Mouse (Mus musculus): ENCODE measurements around the gene Slc22a17. TPM values are rescaled to one million over a fixed set of nuclear protein-coding genes. Genes with fewer than 3 reads are reported as not detected.

Slc22a17 gene
- polyA plus RNA-seq, 1 experiment from 2014 or later, result 32.4 TPM

DNA sequence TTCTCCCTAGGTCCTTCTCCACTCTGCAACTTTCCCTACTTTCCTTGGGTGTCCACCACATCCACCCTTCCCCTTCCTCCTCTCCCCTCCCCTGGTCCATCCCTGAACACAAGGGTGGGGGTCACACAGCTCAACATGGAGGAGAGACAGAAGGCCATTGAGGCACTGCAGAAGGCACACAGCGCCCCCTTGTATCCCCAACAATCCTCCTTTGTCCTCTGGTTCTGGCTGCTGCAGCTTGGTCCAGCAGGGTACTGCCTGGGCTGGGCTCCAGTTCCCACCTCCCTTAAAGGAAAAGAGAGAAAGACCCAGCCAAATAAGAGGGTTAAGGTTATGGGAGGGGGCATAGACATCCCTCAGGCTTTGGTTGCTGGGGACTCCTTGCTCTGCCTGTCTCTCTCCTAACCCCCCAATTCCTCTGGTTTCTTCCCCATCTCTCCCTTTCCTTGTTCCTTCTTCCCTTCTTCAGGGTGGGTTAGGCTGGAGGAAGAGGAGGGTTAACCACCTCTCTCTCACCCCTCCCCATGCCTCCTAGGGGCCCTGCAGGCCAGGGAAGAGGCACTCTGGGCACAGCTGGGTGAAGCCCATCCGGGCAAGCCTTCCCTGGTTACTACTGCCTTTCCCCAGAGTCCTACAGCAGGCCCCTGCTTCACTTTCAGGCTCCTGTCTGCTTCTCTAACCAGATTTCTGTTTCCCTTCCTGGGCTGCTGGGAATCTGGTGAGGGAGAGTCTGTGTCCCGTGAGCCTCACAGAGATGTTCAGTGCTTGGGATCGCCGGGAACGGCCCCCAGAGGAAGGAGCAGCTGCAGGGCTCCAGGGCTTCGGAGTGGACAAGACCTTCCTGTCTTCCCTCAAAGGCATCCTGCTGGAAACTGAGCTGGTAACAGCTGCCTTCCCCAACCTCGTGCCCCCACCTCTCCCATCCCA is 23.2 kb upstream of the Slc22a17 start, which contains the start of gene Cmtm5:
Gene Cmtm5 (plus strand): TSS at position 358 of the 927 bp plus-strand sequence.
- 37% methylated on average over 8 of the region's 8 CpGs for WGBS
- H3K4me1 ChIP-seq (replicated peaks; ENCODE audit: control insufficient read depth, insufficient read depth, low read length), result peaks cover 11% of the 10 kb centered on the region
- no peaks in the 10 kb centered on the region for H3K9me3 ChIP-seq (ENCODE audit: control insufficient read depth, low read length)
- no peaks in the 10 kb centered on the region for H3K27me3 ChIP-seq (replicated peaks; ENCODE audit: control insufficient read depth, insufficient read depth, low read length)
- H3K4me3 ChIP-seq (ENCODE audit: low read depth, low read length), result no peak within 1 kb of the TSS
- H3K27ac ChIP-seq (ENCODE audit: low read depth), result peak within 1 kb of the TSS; percentile 75
- ATAC-seq (replicated peaks; ENCODE audit: low FRiP score, low TSS enrichment, low read depth) (peak; percentile 32; the same call in 1 of the 2 replicates), DNase-seq (ENCODE audit: low spot score) (no peak)
- 0 out of 2 replicates have a peak within 1 kb of the TSS, but pooled peaks have one; percentile 4 for H3K4me2 ChIP-seq (ENCODE audit: low read length)
- H3K36me3 ChIP-seq (ENCODE audit: control insufficient read depth, insufficient read depth, low read length), result no peaks in the 10 kb centered on the region
- 0 out of 2 replicates have a peak within 1 kb of the TSS, but pooled peaks have one; percentile 11 for H3K9ac ChIP-seq (ENCODE audit: low read length)

DNA sequence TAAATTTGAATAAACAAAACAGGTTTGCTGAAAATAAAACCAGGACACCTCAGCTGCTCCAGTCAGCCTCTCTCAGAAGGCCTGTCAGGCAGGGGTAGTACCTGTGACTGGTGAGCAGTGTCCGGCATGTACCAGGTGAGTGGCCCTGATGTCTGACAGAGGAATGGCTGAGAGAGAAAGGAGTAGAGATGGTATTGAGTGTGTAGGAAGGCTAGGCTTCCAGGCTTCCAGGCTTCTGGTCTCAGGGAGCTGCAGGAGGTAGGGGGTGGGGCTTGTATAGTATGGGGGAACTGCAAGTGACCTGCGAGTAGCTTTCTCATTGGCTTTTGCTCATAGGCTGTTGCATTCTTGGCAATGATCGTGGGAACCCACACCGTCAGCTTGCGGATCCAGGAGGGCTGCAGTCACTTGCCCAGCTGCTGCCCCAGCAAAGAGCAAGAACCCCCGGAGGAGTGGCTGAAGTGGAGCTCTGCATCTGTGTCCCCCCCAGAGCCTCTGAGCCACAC is 19.8 kb upstream of the Slc22a17 start, which contains the start of gene Il25:
Gene Il25 (plus strand): TSS at position 51 of the 506 bp plus-strand sequence.
- no peak within 1 kb of the TSS; the same call in 1 of the 2 replicates for H3K4me2 ChIP-seq (ENCODE audit: low read length)
- peaks cover 19% of the 10 kb centered on the region for H3K4me1 ChIP-seq (replicated peaks; ENCODE audit: control insufficient read depth, insufficient read depth, low read length)
- no peak within 1 kb of the TSS for H3K4me3 ChIP-seq (ENCODE audit: low read depth, low read length)
- H3K9ac ChIP-seq (ENCODE audit: low read length), result no peak within 1 kb of the TSS
- no peaks in the 10 kb centered on the region for H3K36me3 ChIP-seq (ENCODE audit: control insufficient read depth, insufficient read depth, low read length)
- no peak for DNase-seq (ENCODE audit: low spot score)
- 28% methylated on average over 6 of the region's 6 CpGs for WGBS
- H3K9me3 ChIP-seq (ENCODE audit: control insufficient read depth, low read length), result no peaks in the 10 kb centered on the region
- H3K27me3 ChIP-seq (replicated peaks; ENCODE audit: control insufficient read depth, insufficient read depth, low read length), result no peaks in the 10 kb centered on the region
- no peak for ATAC-seq (replicated peaks; ENCODE audit: low FRiP score, low TSS enrichment, low read depth)
- H3K27ac ChIP-seq (ENCODE audit: low read depth), result no peak within 1 kb of the TSS

DNA sequence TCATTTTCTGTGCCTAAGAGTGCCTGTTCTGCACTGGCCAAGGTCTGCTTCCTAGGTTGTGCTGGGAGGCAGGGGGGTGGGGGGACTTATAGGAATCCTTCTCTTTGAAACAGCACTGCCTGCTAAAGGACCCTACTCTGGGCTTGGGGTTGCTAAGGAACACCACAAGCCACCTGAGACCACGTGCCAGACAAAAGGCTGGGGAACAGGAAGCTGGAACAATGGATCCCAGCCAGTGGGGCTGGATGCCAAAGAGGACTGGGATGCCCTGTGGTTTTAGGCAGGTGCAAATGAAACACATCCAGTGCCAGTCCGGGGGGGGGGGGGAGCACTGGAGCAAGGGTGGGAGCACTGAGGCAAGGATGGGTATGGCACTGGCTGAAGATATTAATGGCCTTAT is 17.5 kb upstream of the Slc22a17 start:
- Histone ChIP-seq H3K36me3 (ENCODE audit: control insufficient read depth, insufficient read depth, low read length) (no peaks in the 10 kb centered on the region), H3K4me3 (ENCODE audit: low read depth, low read length) (no peak overlapping the region), H3K27me3 (replicated peaks; ENCODE audit: control insufficient read depth, insufficient read depth, low read length) (no peaks in the 10 kb centered on the region), H3K27ac (ENCODE audit: low read depth) (no peak overlapping the region), H3K4me2 (ENCODE audit: low read length) (no peak overlapping the region), H3K4me1 (replicated peaks; ENCODE audit: control insufficient read depth, insufficient read depth, low read length) (peaks cover 21% of the 10 kb centered on the region), H3K9ac (ENCODE audit: low read length) (no peak overlapping the region), H3K9me3 (ENCODE audit: control insufficient read depth, low read length) (no peaks in the 10 kb centered on the region)
- no peak for ATAC-seq (replicated peaks; ENCODE audit: low FRiP score, low TSS enrichment, low read depth)
- no peak for DNase-seq (ENCODE audit: low spot score)
- 43% methylated on average over 2 of the region's 2 CpGs for WGBS

DNA sequence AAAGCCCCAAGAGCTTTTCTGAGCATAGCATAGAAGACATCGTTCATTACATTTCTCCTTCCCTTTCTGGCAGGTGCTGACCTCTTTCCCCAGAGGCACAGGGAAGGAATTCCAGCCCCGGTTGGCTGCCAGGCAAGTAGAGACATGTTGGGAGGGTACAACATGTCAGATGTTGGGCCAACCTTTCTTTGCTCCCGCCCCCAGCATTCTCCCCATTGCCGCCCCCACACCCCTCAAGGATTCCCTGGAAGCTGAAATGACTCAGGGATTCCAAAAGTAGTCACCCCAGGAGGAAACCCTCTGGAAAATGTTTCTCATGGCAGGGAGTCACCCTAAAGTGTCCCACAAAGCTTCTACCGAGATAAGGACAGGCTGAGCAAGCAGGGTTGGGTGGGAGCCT is 16.9 kb upstream of the Slc22a17 start:
- WGBS, result 70% methylated on average over 5 of the region's 5 CpGs
- ATAC-seq (replicated peaks; ENCODE audit: low FRiP score, low TSS enrichment, low read depth), result no peak
- H3K27ac ChIP-seq (ENCODE audit: low read depth), result no peak overlapping the region
- peaks cover 23% of the 10 kb centered on the region for H3K4me1 ChIP-seq (replicated peaks; ENCODE audit: control insufficient read depth, insufficient read depth, low read length)
- H3K9me3 ChIP-seq (ENCODE audit: control insufficient read depth, low read length), result no peaks in the 10 kb centered on the region
- no peaks in the 10 kb centered on the region for H3K27me3 ChIP-seq (replicated peaks; ENCODE audit: control insufficient read depth, insufficient read depth, low read length)
- no peaks in the 10 kb centered on the region for H3K36me3 ChIP-seq (ENCODE audit: control insufficient read depth, insufficient read depth, low read length)
- H3K9ac ChIP-seq (ENCODE audit: low read length), result no peak overlapping the region
- no peak overlapping the region for H3K4me2 ChIP-seq (ENCODE audit: low read length)
- no peak overlapping the region for H3K4me3 ChIP-seq (ENCODE audit: low read depth, low read length)
- DNase-seq (ENCODE audit: low spot score), result no peak

DNA sequence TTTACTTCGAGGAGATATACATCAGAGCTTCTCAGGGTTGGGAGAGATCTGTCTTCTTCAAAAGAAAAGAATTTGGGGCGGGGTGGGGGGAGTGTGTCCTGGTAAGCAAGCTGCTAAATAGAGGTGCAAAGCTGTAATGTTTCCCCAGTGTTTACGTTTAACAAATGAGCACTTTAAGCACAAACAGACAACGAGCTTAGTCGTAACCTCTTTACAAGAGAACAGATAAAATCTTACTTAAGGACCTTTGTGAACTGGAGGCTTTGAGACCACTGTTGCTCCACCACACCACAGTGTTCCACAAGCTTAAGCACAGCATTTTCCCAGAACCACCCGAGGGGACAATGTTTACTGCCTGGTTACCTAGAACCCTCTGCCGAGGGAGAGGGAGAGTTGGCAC is 14.4 kb upstream of the Slc22a17 start:
- Histone ChIP-seq H3K36me3 (ENCODE audit: control insufficient read depth, insufficient read depth, low read length) (no peaks in the 10 kb centered on the region), H3K4me1 (replicated peaks; ENCODE audit: control insufficient read depth, insufficient read depth, low read length) (peaks cover 30% of the 10 kb centered on the region), H3K9ac (ENCODE audit: low read length) (peak overlapping the region; percentile 82), H3K4me2 (ENCODE audit: low read length) (peak overlapping the region; percentile 91), H3K27me3 (replicated peaks; ENCODE audit: control insufficient read depth, insufficient read depth, low read length) (no peaks in the 10 kb centered on the region), H3K9me3 (ENCODE audit: control insufficient read depth, low read length) (no peaks in the 10 kb centered on the region), H3K27ac (ENCODE audit: low read depth) (peak overlapping the region; percentile 99), H3K4me3 (ENCODE audit: low read depth, low read length) (peak overlapping the region; percentile 68)
- DNase-seq (ENCODE audit: low spot score), result no peak
- no peak for ATAC-seq (replicated peaks; ENCODE audit: low FRiP score, low TSS enrichment, low read depth)
- WGBS, result 17% methylated on average over 7 of the region's 7 CpGs

DNA sequence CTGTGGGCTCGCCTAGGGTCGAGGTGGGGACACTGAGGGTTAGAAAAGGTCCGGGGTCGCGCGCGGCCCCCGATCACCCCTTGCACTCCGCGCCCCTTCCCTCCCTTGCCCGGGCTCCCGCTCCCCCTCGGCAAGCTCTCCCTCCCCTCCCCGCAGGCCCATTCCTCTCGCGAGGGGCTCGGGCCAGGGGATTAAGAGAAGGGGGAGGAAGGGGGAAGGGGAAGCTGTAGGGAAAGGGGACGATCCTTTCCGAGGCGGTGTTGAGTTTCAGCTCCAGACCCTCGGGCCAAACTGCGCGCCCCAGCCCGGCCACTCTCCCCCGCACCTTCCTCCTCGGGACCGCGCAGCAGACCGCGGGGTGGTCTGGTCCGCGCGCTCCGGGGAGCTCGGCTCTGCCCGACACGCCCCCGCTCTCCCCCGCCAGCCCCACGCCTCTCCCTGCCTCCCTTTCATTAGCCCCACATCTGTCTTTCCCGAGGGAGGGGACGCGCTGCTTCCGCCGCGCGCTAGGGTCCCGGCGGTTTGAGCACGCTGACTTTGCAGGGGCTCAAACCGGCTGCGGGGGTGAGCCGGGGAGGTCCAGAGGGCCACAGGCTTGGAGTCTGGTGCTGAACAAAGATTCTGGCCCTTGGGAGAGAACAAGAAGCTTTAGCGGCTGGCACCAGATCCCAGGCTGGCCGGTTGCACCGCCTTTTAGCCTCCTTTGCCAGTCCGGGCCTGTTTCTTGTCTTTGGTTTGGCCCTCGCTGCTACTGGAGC is 13.6 kb upstream of the Slc22a17 start:
- DNase-seq (ENCODE audit: low spot score) (peak; percentile 86), ATAC-seq (replicated peaks; ENCODE audit: low FRiP score, low TSS enrichment, low read depth) (peak; percentile 79)
- WGBS, result 1% methylated on average over 52 of the region's 58 CpGs
- no peaks in the 10 kb centered on the region; the same call in 1 of the 2 replicates for H3K36me3 ChIP-seq (ENCODE audit: control insufficient read depth, insufficient read depth, low read length)
- peak overlapping the region; percentile 99 for H3K27ac ChIP-seq (ENCODE audit: low read depth)
- H3K9me3 ChIP-seq (ENCODE audit: control insufficient read depth, low read length), result peaks cover 5% of the 10 kb centered on the region
- H3K4me1 ChIP-seq (replicated peaks; ENCODE audit: control insufficient read depth, insufficient read depth, low read length), result peaks cover 30% of the 10 kb centered on the region
- H3K27me3 ChIP-seq (replicated peaks; ENCODE audit: control insufficient read depth, insufficient read depth, low read length), result no peaks in the 10 kb centered on the region
- peak overlapping the region; percentile 91 for H3K4me2 ChIP-seq (ENCODE audit: low read length)
- H3K9ac ChIP-seq (ENCODE audit: low read length), result peak overlapping the region; percentile 82
- H3K4me3 ChIP-seq (ENCODE audit: low read depth, low read length), result peak overlapping the region; percentile 68

DNA sequence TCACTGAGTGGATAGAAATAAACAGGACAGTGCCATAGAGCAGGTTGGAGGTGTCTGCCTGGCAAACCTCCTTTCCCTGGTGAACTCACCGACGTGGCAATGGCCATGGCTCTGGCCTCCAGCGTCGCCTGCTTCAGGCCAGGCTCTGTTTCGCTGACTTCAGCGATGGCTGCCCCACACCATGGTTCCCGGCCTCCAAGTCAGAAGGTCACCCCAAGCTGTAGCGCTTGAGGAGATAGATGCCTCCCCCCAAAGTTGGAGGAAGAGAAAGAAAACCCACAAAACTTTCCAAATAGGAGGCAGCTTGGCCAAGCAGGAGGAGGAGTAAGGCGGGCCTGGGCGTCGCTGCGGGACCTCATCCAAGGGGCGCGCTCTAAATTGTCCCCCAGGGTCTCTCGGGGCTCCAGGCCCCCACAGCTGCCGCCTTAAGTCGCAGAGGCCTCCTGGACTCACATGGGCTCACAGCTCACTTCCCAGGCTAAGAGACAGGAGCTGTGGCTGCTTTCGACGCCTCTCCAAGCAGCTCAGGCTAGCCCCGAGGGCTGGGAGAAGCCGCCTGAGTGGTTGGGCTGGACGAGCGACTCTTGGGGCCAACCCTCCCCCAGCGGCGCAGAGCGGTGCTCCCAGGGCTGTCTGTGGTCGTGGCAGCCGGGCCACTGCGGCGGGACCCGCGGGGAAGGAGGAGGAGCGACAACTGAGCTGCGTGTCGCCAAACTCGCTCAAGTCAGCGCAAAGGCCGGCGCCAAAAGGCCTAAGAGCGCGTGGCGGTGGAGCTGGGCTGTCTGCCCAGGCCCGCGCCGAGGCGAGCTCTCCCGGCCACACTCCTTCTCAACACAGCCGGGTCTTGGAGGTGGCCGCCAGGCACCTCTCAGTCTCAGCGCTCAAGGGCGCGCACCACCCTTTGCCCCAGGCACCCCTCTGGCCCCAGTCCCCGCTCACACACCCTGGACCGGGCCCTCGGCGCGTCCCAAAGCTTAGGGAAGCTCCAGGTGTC is 12.7 kb upstream of the Slc22a17 start, which contains the start of gene Efs:
Gene Efs (minus strand): TSS at position 778 of the 994 bp plus-strand sequence.
- H3K4me1 ChIP-seq (replicated peaks; ENCODE audit: control insufficient read depth, insufficient read depth, low read length), result peaks cover 30% of the 10 kb centered on the region
- H3K9me3 ChIP-seq (ENCODE audit: control insufficient read depth, low read length), result peaks cover 9% of the 10 kb centered on the region
- DNase-seq (ENCODE audit: low spot score), result peak; percentile 85
- peak; percentile 57 for ATAC-seq (replicated peaks; ENCODE audit: low FRiP score, low TSS enrichment, low read depth)
- no peaks in the 10 kb centered on the region for H3K27me3 ChIP-seq (replicated peaks; ENCODE audit: control insufficient read depth, insufficient read depth, low read length)
- peak within 1 kb of the TSS; percentile 82 for H3K9ac ChIP-seq (ENCODE audit: low read length)
- peaks cover 7% of the 10 kb centered on the region for H3K36me3 ChIP-seq (ENCODE audit: control insufficient read depth, insufficient read depth, low read length)
- 2% methylated on average over 57 of the region's 57 CpGs for WGBS
- H3K27ac ChIP-seq (ENCODE audit: low read depth), result peak within 1 kb of the TSS; percentile 99
- peak within 1 kb of the TSS; percentile 68 for H3K4me3 ChIP-seq (ENCODE audit: low read depth, low read length)
- peak within 1 kb of the TSS; percentile 91 for H3K4me2 ChIP-seq (ENCODE audit: low read length)

Measured in intestine, embryonic 14.5 days (tissue).